Mouse (Mus musculus) layer of hippocampus, adult 11-12 months (tissue): ENCODE data around the gene Proser2.

Experiments
- DNase-seq: peaks from one replicate; pipeline ENCODE4 v3.0.0; 2022; ENCODE audit warnings: low spot score

The Proser2 gene

DNA sequence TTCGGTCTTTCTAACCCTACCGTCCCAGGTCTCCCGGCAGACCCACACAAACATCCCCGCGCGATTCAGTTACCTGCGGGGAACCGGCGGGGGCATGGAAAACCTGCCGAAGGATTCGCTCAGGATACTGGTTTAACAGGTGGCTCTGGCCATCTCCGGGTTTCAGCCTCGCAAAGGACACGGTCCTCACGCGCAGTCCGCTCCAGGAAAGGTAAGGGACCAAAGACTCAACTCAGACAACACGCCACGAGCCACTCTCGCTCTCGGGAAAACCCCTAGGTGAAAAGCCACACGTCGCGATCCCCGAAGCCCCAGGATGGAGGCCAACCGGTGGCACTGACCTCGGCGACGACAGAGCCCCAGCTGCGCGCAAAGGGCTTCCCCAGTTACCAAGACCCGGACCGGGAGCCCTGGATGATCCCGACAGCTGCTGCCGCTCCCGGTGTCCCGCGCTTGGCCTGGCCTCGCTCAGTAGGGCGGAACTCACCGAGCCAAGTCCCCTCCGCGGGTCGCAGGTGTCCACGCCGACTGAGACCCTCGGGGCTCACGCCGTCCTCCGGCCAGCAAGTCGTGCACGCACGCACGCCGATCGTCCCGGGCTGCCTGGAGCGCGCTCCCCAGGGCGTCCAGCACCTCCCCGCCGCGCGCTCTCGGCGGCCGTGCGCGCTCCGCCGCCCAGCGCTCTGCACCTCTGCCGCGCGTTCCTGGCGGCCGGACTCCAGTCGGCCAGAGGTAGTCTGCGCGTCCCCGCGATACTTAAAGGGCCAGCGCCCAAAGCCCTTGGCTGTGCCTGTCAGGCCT is at the start of gene Proser2:
Gene Proser2 (minus strand): TSS at position 657 of the 801 bp plus-strand sequence.
- DNase-seq = peak; percentile 23

DNA sequence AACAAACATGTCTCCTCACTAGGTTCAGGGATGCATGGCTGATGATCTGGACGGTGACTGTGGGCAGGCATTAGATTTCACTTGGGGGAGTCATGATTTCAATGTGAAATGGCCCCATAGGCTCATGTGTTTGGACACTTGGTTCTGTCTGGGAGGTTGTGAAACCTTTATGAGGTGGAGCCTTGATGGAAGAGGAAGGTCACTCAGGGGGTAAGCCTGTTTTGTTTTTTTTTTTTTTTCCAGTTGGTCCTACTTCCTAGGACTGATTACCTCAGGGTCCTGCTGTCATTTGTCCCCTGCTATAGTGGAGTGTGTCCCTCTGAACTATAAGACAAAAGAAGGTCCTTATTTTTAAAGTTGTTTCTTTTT is 49.7 kb upstream of the Proser2 start:
- no peak for DNase-seq

GRCm38 (mm10) chr2:6178901-6179748 is 49.1 kb upstream of the Proser2 start:
- no peak for DNase-seq

GRCm38 (mm10) chr2:6173013-6173412 is 43.0 kb upstream of the Proser2 start:
- DNase-seq = no peak

- DNase-seq = no peak
These were observed 38.5 kb upstream of the Proser2 start for GRCm38 (mm10) chr2:6168560-6168959.

DNA sequence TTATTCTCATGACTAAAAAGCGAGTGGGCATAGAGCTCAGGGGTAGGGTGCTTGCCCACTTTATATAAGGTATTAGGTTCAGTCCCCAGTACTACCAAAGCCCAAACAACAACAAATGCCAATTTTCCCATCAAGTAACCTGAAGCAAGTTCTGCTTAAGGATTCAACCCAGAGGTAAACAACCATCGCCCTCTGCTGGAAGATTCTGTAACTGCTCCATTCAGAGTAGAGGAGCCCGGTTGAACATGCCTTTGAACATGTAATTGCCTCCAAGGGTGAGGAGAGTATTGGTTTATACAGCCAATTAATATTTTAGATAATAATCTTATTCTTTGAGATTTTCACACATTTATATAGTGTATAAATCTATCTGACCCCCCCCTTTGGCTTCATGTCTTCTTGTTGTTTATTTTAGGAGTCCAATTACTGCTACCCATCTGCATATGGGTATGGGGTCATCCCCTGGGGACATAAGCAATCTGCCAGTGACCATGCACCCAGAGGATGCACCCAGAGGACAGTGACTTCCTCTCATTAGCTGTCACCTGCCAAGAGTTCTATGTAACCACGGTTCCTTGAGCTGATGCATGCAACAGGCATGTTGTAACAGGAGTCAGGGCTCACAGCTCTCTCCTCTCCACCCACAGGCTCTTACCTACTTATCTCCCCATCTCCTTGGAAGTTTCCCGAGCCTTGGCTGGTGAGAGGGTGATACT is 38.0 kb upstream of the Proser2 start:
- peak; percentile 87 for DNase-seq

DNA sequence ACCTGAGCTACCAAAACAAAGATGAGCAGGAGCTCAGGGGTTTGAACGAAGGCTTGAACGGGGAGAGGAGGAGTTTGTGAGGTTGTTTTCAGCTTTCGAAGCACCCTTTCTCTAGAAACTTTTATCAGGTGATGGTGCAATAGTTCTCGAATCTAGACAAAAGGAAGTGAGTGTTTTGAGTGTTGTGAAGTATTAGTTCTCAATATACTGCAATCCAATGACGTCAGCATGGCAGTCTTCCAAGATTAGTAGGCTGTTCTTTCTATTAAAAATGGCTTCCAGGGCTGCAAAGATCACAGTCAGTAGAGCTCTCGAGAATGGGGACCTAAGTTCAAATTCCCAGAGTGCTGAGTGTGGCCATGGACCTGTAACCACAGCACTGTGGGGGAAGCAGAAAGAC is 35.8 kb upstream of the Proser2 start:
- DNase-seq = no peak

- DNase-seq = no peak
These were observed 34.7 kb upstream of the Proser2 start for GRCm38 (mm10) chr2:6164606-6165290.

DNA sequence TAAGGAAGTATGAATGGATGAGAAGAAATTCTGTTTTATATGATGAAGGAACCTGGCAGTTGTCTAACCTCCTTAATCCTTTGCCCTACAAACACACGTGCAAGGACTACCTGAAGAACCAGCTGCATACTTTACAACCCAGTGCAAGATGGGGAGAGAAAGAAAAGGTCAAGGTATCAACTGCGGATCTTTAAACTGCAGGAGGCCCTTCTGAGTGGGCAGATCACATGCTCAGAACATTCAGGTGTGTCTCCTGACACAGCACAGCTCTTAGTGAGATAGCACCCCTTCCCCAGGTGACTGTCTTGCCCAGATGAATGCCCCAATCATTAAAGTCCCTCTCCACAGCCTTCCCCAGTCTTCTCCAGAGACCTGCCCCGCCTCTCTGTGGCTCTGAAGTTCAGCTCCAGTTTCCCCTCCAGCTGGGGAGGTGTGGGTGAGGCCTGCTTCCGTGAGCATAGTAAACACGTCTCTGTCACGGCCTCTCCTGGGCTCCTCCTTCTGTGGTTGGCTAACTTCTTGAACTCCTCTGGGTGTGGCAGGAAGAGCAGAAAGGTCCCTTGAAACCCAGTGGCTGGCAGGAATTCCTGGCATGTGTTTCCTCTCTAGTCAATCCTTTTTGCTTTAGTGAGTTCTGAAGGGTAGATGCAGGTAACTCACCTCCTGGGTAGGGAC is 32.5 kb upstream of the Proser2 start:
- DNase-seq = no peak

DNA sequence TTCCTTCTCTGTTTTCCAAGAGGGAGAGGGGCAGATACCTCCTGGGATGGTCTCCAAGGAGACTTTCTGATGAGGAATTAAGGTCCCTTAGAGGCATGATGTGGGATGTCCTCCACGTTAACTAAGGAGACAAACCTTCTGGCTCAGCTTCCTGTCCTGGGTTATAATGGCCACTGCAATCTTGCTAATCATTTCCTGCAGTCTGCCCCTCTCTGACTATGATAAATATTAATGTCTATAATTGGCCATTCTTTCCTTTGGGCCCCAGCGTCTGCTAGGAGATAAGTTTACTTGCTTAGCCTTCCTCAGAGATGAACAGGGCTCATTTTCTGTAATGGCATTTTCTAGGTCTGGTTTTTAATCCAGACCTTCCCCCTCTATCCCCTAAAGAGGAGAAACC is 29.7 kb upstream of the Proser2 start:
- DNase-seq = no peak

- no peak for DNase-seq
These were observed 29.2 kb upstream of the Proser2 start for GRCm38 (mm10) chr2:6159219-6159618.

DNA sequence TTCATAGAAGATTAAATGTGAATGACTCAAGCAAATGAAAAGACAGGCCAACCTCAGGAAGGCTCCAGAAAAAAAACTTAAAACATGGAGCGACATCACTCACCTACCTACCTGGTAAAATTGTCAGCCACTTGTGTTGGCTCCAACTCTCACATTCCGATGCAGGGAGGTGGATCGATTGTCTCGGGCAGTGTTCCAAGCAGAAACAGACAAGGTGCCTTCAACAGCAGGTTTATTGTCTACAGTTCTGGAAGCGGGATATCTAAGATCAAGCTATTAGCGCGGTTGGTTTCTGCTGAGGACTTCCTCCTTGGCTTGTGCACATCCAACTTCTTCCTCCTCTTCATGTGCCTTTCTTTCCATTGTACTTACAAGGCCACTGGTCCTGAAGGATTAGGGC is 27.6 kb upstream of the Proser2 start:
- DNase-seq = no peak

GRCm38 (mm10) chr2:6157208-6157607 is 27.2 kb upstream of the Proser2 start:
- no peak for DNase-seq

- DNase-seq = no peak
These were observed 19.8 kb upstream of the Proser2 start for GRCm38 (mm10) chr2:6149801-6150200.

GRCm38 (mm10) chr2:6146901-6147300 is 16.9 kb upstream of the Proser2 start:
- DNase-seq = no peak

- DNase-seq = no peak
These were observed 16.2 kb upstream of the Proser2 start for GRCm38 (mm10) chr2:6146257-6146656.

GRCm38 (mm10) chr2:6145611-6146010 is 15.6 kb upstream of the Proser2 start:
- DNase-seq = no peak

- DNase-seq = no peak
These were observed 13.1 kb upstream of the Proser2 start for GRCm38 (mm10) chr2:6142915-6143654.

DNA sequence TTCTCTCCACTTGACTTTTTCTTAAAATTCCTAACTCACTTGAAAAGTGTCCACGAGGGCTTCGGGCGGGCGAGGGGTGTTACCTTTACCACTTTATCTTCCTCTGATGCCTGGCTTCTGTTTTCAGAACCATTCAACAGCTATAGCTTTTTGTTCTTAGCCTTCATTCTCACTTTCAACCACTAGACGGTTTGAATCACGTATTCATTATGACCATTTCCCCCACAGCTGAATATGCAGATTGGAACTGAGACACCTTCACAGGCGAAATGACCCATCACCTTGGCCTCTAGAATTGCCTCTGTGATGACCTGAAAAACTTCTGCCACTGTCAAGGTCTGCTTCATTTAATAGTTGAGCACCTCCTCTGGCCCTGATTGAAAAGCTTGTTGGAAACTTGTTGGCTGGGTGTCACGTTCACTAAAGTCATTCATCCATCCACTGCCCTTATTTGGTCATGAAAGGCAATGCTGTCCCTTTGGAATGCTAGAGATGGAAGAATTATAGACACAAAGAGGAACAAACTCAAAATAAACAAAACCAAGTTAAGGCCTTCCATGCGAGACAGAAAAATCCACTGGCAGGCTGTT is 10.7 kb upstream of the Proser2 start:
- DNase-seq = no peak

DNA sequence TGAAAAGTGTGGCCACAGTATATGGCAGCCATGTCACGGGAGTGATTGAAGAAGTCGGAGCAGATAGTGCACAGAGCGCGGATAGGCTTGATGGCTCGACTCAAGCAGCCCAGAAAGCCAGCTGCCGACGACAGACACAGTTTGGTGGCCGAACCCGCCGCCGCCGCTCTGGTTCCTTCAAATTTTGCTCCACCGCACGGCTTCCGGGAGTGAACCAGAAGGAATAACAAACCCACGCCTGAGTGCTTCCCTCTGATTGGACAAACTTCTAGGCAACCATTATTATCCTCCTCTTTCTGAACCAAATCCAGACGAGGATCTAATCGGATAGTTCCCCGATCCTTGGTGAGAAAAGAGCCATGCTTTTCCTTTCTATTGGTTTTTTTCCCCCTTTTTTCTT is 3.9 kb upstream of the Proser2 start:
- DNase-seq = no peak
